Mouse (Mus musculus) erythroblast, embryonic 14.5 days (primary cell): Measurements from ENCODE around the gene Tmem51.

Experiments
- GATA1 ChIP-seq: IDR thresholded peaks from 2 replicates; pipeline ENCODE4 v1.6.1; 2012; ENCODE audit warnings: low read length, inconsistent platforms, mixed read lengths
- TAL1 ChIP-seq: IDR thresholded peaks from 3 replicates; pipeline ENCODE4 v1.6.1; 2012; ENCODE audit warnings: low read length, inconsistent platforms, mixed read lengths

GRCm38 (mm10) chr4:141983689-141984088 lies 100.4 kb downstream of the Tmem51 start:
- TF ChIP-seq GATA1 (no peak), TAL1 (no peak)
